Mouse (Mus musculus) heart, postnatal 0 days (tissue): Measurements from ENCODE around the gene Zfp385b.

Experiments used
- CTCF ChIP-seq: IDR thresholded peaks from 2 replicates; pipeline ENCODE4 v1.5.1; 2016; ENCODE audit warnings: antibody characterized with exemption, control low read depth, low read depth
- EP300 ChIP-seq: IDR thresholded peaks from 2 replicates; pipeline ENCODE4 v1.6.1; 2016; ENCODE audit warnings: antibody characterized with exemption, low read depth

DNA sequence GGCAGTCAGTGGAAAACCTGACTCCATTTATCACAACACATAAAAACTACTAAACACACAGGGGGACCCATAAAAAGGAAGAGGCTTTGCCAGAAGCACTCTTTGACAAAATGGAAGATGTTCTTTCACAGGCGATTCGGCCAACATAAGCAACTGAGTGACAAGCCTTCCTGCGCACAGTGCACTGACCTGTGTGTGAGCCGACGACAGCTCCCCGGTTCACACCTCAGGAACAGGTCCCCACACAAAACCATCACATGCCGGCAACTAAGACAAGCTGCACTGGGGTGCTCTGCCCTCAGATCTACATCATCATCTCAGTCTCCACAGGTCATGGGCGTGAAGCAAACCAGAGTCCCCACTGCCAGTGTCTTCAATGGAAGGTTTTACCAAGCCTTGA lies 375.2 kb downstream of the Zfp385b start:
- TF ChIP-seq CTCF (no peak), EP300 (no peak)
